Mouse (Mus musculus) lung, postnatal 0 days (tissue): ENCODE data around the gene Srsf10.
A peak's percentile ranks its signal among the peaks of the same experiment; 100 is the strongest.

Source experiments
- CTCF ChIP-seq: IDR thresholded peaks from 2 replicates; pipeline ENCODE4 v1.5.1; 2016; ENCODE audit warnings: antibody characterized with exemption, mild to moderate bottlenecking
- EP300 ChIP-seq: IDR thresholded peaks from 2 replicates; pipeline ENCODE4 v1.6.1; 2016; ENCODE audit warnings: antibody characterized with exemption, mild to moderate bottlenecking, control low read depth

DNA sequence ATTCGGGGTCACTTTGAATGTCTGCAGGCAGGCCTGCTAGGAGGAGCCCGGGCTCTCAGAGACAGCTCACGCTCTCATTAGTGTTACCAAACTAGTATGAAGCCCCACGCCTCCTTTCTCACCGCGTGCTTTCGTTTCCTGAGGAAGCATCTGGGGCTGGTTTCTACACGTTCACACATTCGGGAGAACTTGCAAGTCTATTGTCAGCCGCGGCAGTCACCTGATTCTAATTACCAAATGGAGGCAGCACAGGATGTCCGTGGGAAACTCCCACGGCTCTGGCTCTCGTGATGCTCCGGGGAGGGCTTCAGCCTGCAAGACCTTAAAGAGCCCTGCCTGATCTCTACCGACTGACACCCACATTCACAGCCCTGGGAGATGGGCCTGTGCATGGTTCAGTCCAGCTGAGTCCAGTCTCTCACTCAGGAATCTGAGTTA, 21.1 kb downstream of the Srsf10 start:
- peak; percentile 90 for TF ChIP-seq EP300
- no peak for TF ChIP-seq CTCF
